Mouse (Mus musculus) liver (tissue): ENCODE measurements around the gene Cyp24a1.

Experiments
- DNase-seq: peaks from one replicate; pipeline ENCODE4 v3.0.0-alpha.2; 2020; ENCODE audit warnings: mixed read lengths

The Cyp24a1 gene

GRCm38 (mm10) chr2:170497091-170497566 is at the start of gene Cyp24a1:
Gene Cyp24a1 (minus strand): TSS chr2:170497145.
- DNase-seq, result peak; percentile 24

- DNase-seq, result no peak
Measured at GRCm38 (mm10) chr2:170545745-170546144, 48.8 kb upstream of the Cyp24a1 start.

GRCm38 (mm10) chr2:170544950-170545349 is 48.0 kb upstream of the Cyp24a1 start:
- no peak for DNase-seq

- no peak for DNase-seq
Measured at GRCm38 (mm10) chr2:170544159-170544558, 47.2 kb upstream of the Cyp24a1 start.

GRCm38 (mm10) chr2:170543625-170544024 is 46.7 kb upstream of the Cyp24a1 start:
- no peak for DNase-seq

- no peak for DNase-seq
Measured at GRCm38 (mm10) chr2:170539211-170539610, 42.3 kb upstream of the Cyp24a1 start.

- no peak for DNase-seq
Measured at GRCm38 (mm10) chr2:170535841-170536240, 38.9 kb upstream of the Cyp24a1 start.

- no peak for DNase-seq
Measured at GRCm38 (mm10) chr2:170534803-170535174, 37.8 kb upstream of the Cyp24a1 start.

GRCm38 (mm10) chr2:170534116-170534802 is 37.3 kb upstream of the Cyp24a1 start:
- no peak for DNase-seq

GRCm38 (mm10) chr2:170530256-170530655 is 33.3 kb upstream of the Cyp24a1 start:
- no peak for DNase-seq

GRCm38 (mm10) chr2:170529766-170530165 is 32.8 kb upstream of the Cyp24a1 start:
- DNase-seq, result no peak

- DNase-seq, result no peak
Measured at GRCm38 (mm10) chr2:170528061-170528460, 31.1 kb upstream of the Cyp24a1 start.

- no peak for DNase-seq
Measured at GRCm38 (mm10) chr2:170526513-170526912, 29.6 kb upstream of the Cyp24a1 start.

GRCm38 (mm10) chr2:170520321-170520971 is 23.5 kb upstream of the Cyp24a1 start:
- peak; percentile 53 for DNase-seq

GRCm38 (mm10) chr2:170513756-170514155 is 16.8 kb upstream of the Cyp24a1 start:
- peak; percentile 21 for DNase-seq

- DNase-seq, result peak; percentile 92
Measured at GRCm38 (mm10) chr2:170511073-170511891, 14.3 kb upstream of the Cyp24a1 start.

- DNase-seq, result peak; percentile 87
Measured at GRCm38 (mm10) chr2:170508821-170509220, 11.9 kb upstream of the Cyp24a1 start.

GRCm38 (mm10) chr2:170507734-170508133 is 10.8 kb upstream of the Cyp24a1 start:
- DNase-seq, result peak; percentile 72

GRCm38 (mm10) chr2:170503983-170504382 is 7.0 kb upstream of the Cyp24a1 start:
- no peak for DNase-seq

- no peak for DNase-seq
Measured at GRCm38 (mm10) chr2:170503343-170503742, 6.4 kb upstream of the Cyp24a1 start.

GRCm38 (mm10) chr2:170498011-170498410 is 1.1 kb upstream of the Cyp24a1 start:
- DNase-seq, result no peak

GRCm38 (mm10) chr2:170496154-170496930 is 603 bp downstream of the Cyp24a1 start, which contains the start of gene Pfdn4:
Gene Pfdn4 (plus strand): TSS chr2:170496428.
- DNase-seq, result peak; percentile 11
